Mouse (Mus musculus) frontal cortex, postnatal 36 days (tissue): ENCODE results near the gene Rhog.
"Not testable (repeated sequence)": the region's sequence is repeated elsewhere in the genome, so short reads cannot be mapped to it uniquely, and the experiment has no call there.

Experiments
- DNase-seq, 2 experiments: peaks; one replicate each; pipeline ENCODE4 v3.0.0; 2022; ENCODE audit warnings: low spot score in 2 of 2

Rhog gene

GRCm38 (mm10) chr7:102255954-102256353, at the start of gene Rhog:
Gene Rhog, minus strand, starts transcription at chr7:102256054.
- no peak for DNase-seq

GRCm38 (mm10) chr7:102305596-102305995, 49.7 kb upstream of the Rhog start:
- DNase-seq = no peak

DNA sequence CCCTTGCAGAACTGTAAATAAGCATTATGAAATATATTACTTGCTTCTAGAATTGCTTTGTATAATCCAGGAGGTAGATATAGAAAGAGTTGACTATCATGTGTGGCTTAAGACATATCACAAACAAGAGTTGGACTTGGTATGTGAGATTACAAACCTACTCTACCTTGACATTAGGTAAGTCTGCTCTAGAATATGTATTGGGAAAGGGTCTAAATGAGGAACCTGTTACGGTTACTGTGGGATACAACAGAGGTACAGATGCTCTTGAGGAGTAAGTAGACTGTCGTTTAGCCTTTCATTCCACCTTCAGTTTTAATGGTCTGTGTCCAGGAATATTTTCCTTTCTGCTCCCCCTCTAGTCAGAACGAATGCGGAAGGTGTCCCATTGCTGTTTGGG, 46.6 kb upstream of the Rhog start:
- DNase-seq = no peak

DNA sequence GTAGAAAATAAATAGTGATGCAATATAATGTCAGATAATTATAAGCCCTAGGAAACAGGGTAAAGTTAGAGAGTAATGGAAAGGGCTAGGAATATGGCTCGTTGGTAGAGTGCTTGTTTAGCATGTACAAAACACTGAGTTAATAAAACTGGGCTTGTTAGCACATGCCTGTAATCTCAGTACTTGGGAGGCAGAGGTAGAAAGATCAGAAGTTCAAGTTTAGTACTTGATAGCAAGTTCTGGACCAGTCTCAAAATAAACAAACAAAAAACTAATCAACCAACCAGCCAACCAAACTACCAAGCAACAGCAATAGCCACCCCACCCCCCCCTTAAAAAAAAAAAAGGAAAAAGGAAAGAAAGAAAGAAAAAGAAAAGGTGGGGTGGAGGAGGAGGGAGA, 44.9 kb upstream of the Rhog start:
- no peak for DNase-seq

DNA sequence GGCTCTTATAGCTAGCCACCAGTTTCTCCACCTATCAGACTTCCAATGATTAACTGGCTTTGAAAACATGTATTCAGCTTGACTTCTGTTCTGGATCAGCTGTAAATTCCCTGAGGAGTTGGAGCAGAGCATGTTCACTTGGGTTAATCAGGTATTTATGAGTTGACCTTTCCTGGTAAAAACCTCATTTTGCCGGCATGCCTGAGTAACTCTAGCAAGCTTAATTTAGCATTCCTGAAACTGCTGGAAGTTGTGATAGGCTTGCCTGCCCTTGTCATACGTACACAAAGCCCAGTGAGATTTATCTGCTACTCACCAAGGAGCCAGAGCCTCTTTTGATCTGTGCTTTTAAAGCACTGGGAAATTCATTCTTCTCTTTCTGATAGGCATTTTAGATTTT, 37.4 kb upstream of the Rhog start:
- no peak for DNase-seq

GRCm38 (mm10) chr7:102292228-102292627, 36.4 kb upstream of the Rhog start:
- DNase-seq = no peak

GRCm38 (mm10) chr7:102289466-102289865, 33.6 kb upstream of the Rhog start:
- no peak for DNase-seq

GRCm38 (mm10) chr7:102282261-102282660, 26.4 kb upstream of the Rhog start:
- DNase-seq = peak in 1 of 2 experiments; percentile 16

DNA sequence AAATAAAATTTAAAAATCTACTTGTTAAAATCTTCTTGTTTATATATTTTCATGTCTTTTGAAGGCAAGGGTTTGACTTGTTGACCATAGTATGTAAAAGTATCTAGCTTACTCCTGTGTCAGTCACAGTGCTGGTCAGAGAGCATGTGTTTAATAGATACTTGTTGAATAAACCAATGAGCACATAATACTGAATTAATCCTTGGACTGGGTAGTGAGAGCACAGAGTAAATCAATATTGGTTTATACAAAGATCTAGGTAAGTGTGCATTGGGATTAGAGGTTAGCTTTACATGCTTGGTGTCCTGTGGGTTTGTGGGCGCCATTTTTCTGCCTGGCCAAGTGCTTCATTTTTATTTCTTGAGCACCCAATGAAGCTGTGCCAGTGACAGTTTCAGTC, 25.5 kb upstream of the Rhog start:
- DNase-seq = no peak

- DNase-seq = no peak
These were observed 16.6 kb upstream of the Rhog start for GRCm38 (mm10) chr7:102272422-102272948.

- DNase-seq = no peak
These were observed 12.5 kb upstream of the Rhog start for GRCm38 (mm10) chr7:102268395-102268748.

DNA sequence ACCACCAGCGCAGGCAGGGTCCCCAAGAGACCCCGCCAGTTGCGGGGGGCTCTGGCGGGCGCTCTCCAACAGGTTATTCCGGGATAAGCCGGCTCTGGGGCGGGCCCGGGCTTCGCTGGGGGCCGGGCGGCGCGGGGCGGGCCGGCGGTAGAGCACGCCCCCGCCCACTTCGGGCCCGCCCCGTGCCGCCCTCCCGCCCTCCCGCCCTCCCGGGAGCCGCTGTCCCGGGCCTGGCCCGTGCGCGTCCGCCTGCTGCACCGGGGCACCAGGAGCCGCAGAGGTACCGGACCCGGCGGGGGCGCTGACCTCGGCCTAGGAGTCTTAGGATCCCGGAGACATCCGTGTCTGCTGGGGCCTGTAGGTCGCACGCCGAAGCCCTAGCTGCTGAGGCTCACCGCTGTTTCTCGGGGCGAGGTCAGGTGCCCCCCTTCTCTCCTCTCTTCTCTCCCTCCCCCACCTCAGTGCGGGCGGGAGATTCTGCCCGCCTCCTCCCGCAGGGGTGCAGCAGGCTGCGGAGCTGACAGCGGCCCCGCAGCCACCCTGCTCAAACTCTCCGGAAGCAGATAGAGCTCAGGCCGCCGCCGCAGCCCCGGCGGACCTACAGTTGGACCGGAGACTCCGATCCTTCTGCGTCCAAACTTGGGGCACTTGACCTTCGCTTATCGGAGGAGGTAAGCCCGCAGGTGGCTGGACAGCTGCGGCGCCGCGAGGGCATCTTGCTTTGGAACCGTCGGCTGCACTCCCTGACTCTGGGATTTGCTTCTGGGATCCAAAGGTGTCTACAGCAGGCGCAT, 11.9 kb upstream of the Rhog start, which contains the start of gene Stim1:
Stim1 (plus strand) TSS at position 206 of the 794 bp plus-strand sequence.
- DNase-seq = peak; percentile 39 to 44

DNA sequence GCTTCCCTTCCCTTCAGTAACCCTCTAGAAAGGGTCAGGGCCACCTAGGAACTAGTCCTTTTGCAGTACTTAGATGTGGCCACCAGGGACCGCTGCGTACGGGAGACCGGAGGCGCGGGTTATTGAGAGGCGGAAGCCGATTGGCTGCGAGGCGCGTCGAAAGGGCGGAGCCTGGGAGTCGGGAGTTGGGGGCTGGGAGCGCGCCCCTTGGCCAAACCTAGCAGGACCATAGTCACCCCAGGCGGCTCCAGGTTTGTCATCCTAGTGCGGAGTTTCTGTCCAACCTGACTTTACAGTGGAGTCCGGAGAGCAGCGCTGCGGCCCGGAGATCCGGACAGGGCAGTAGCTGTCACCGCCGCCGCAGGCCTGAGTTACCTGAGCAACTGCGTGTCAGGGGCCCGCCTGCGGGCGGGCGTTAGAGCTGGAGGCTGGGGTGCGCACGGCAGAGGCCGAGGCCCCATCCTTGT, 11.3 kb upstream of the Rhog start:
- peak; percentile 94 to 95 for DNase-seq

DNA sequence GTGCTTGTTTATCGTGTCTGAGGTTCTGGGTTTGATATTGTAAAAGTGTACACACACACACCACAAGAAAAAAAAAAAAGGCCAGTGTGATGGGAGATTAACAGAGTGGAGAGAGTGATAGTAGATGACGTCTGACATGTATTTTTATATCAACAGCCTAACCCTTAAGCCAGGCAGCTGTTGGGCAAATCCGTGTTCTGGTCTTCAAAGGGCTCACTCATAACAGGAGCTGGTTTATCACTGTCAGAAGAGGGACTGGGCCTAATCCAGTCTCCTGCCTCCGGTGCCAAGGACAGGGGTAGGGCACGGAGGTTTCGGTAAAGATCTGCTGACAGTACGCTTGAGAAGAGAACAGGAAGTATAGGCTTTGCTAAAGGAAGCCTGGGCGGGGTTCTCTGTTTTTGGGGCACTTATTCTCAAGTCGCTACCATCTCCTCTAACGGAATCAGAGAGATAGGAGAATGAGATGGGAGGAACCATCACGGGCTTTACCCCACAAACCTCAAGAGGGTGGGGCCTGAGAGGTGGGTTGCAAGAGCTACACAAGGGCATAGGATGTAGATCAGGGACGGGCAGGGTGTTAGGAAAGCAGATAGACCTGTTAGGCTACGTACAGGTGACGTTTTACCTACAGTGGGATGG, 10.7 kb upstream of the Rhog start:
- DNase-seq = no peak

GRCm38 (mm10) chr7:102266021-102266400, 10.2 kb upstream of the Rhog start:
- not testable (repeated sequence) for DNase-seq

DNA sequence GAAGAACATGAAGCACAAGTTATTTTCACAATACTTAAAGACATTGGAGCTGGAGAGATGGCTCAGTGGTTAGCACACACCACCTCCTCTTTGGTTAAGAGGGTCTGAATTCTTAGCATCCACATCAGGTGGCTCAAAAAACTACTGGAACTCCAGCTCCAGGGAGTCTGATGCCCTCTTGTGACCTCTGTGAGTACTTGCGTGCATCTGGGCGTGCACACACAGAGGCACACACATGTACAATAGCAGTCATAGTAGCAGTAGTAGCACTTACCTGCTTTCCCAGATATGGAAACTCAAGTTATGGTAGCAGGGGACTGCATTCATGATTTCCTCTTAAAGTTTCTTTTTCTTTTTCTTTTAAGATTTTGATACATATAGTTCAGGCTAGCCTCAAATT, 7.2 kb upstream of the Rhog start:
- no peak for DNase-seq

GRCm38 (mm10) chr7:102260518-102260917, 4.7 kb upstream of the Rhog start:
- no peak for DNase-seq

GRCm38 (mm10) chr7:102259716-102260479, 4.0 kb upstream of the Rhog start:
- DNase-seq = no peak

DNA sequence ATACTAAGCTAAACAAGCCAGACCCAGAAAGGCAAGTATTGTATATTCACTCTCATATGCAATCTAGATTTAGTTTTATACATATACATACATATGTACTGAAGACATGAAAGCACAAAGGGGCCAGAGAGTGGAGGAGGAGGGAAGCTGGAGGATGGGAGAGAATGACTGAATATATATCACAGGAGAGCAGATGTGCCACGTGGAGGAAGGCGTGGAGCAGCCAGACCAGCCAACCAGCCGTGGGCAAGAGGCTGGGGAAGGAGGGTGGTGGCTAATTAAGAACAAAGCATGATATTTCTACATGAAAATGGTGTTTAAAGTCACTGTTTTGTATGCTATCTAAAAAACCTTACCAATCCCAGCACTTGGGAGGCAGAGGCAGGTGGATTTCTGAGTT, 2.9 kb upstream of the Rhog start:
- no peak for DNase-seq

- peak; percentile 76 to 85 for DNase-seq
These were observed 2.3 kb upstream of the Rhog start for GRCm38 (mm10) chr7:102258189-102258588.

- no peak for DNase-seq
These were observed 782 bp upstream of the Rhog start for GRCm38 (mm10) chr7:102256636-102257035.

- DNase-seq = no peak
These were observed 2.2 kb downstream of the Rhog start for GRCm38 (mm10) chr7:102253631-102254030.
